Mouse (Mus musculus) layer of hippocampus, adult 2 months (tissue): ENCODE results near the gene Nosip. TPM values are rescaled to one million over a fixed set of nuclear protein-coding genes. Genes with fewer than 3 reads are reported as not detected.
"Not testable (repeated sequence)": the region's sequence is repeated elsewhere in the genome, so short reads cannot be mapped to it uniquely, and the experiment has no call there.

ENCODE experiments used
- DNase-seq, 2 experiments: peaks; one replicate each; pipeline ENCODE4 v3.0.0; 2022; ENCODE audit warnings: low spot score in 2 of 2
- H3K27ac ChIP-seq: fragments of 200-600 bp; 2 replicates; pipeline ENCODE4 v1.8.1; 2022
- H3K4me3 ChIP-seq: fragments of 200-600 bp; 2 replicates; pipeline ENCODE4 v1.8.1; 2022; ENCODE audit warnings: mild to moderate bottlenecking
- CTCF ChIP-seq: fragments of 200-600 bp; conservative IDR thresholded peaks from 2 replicates; pipeline ENCODE4 v1.8.1; 2022; ENCODE audit warnings: antibody characterized with exemption, mild to moderate bottlenecking, moderate library complexity
- long read RNA-seq, 2 experiments: library from polyadenylated mRNA; stranded (forward); transcript quantifications; one replicate each; pipeline ENCODE4 v2.0.0; 2021; ENCODE audit warnings: borderline mapping rate in 2 of 2
- total RNA-seq, 2 experiments: library from RNA; stranded (reverse); gene quantifications; 2 replicates each; pipeline ENCODE4 v1.2.3; 2021

The Nosip gene
- 10 to 100 TPM; 54.2 to 57.7 TPM for total RNA-seq
- long read RNA-seq, experiment 1, transcript Nosip-201 (9 exons, 1,814 nt), result major isoform, 18 of 29 reads
- long read RNA-seq, experiment 1, partial matches to known transcripts, result 3 of 29 reads
- long read RNA-seq, experiment 1, other reads (novel, unspliced or antisense), result 6 of 29 reads
- long read RNA-seq, experiment 2, transcript Nosip-201 (9 exons, 1,814 nt), result major isoform, 29 of 47 reads
- long read RNA-seq, experiment 2, partial matches to known transcripts, result 4 of 47 reads
- long read RNA-seq, experiment 2, other reads (novel, unspliced or antisense), result 11 of 47 reads

DNA sequence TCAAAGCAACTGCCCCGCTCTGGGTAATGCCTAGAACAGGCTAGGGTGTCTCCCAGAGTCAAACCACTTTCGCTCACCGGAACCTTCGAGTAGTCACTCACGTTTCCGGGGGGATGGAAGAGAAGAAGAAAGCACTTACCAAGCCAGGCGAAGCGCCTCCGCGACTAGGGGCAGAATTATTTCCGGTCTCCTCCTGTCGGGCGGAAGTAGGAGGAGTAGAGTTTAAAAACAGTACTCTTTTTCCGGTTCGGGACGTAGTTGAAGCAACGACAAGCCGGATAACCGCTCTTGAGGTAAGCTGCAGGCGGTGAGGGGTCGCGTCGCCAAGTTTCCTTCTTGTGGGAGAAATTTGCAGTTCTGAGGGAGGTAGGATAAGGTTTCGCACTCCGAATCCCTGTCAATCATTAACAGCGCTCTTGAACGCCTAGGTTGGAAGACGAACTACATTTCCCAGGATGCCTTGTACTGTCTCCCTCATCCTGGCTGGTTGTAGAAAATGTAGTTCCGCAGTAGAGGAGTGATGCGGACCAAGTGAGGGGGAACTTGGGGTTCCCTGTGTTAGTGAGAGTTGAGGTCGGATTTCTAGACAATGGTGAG lies at the start of gene Nosip, which contains the start of gene Prrg2:
Gene Nosip (plus strand): TSS at position 191 of the 597 bp plus-strand sequence.
Gene Prrg2 (minus strand): TSS at position 439 of the 597 bp plus-strand sequence.
- peak; percentile 95 to 96 for DNase-seq
- peak within 1 kb of the TSS; percentile 97 for H3K27ac ChIP-seq
- TF ChIP-seq CTCF, result peak; percentile 53
- H3K4me3 ChIP-seq, result peak within 1 kb of the TSS; percentile 90

- DNase-seq, result no peak
- Histone ChIP-seq H3K4me3 (no peak overlapping the region), H3K27ac (no peak overlapping the region)
- no peak for TF ChIP-seq CTCF
These were observed 49.4 kb upstream of the Nosip start for GRCm38 (mm10) chr7:45012824-45013223.

DNA sequence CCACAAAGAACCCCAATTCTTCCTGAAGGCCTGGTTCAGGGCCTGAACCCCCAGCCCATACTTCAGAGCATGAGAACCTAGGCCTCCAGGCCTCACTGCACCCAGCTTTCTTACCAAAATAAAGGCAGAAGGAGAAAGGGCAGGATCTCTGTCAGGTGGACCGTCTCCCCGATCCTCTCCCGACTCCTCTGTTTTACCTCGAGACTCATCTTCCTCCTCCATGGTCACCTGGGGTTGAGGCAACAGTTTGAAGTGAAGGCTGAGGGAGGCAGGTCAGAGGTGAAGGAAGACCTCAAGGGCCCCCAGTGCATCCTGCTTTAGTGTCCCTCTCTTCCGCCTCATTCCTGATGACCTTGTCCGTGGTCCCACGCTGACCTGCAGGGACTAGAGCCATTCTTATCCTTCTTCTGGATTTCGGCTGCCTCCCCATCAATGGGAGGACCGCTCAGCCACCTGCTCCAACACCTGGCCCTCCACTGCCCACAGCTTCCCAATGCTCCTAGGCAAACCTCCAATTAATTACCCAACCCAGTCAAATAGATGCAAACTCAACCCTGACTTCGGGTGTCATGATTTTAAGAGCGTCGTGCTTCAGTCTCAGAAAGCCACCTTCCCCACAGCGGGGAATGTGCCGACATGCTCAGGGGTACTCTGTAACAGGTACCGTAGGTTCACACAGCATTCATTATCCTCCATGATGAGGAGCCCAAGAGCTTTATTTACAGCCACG lies 48.7 kb upstream of the Nosip start:
- TF ChIP-seq CTCF, result no peak
- no peak overlapping the region for H3K4me3 ChIP-seq
- DNase-seq, result no peak
- no peak overlapping the region for H3K27ac ChIP-seq

- DNase-seq, result no peak
- TF ChIP-seq CTCF, result no peak
- no peak overlapping the region for H3K4me3 ChIP-seq
- no peak overlapping the region for H3K27ac ChIP-seq
These were observed 48.2 kb upstream of the Nosip start for GRCm38 (mm10) chr7:45014096-45014451.

DNA sequence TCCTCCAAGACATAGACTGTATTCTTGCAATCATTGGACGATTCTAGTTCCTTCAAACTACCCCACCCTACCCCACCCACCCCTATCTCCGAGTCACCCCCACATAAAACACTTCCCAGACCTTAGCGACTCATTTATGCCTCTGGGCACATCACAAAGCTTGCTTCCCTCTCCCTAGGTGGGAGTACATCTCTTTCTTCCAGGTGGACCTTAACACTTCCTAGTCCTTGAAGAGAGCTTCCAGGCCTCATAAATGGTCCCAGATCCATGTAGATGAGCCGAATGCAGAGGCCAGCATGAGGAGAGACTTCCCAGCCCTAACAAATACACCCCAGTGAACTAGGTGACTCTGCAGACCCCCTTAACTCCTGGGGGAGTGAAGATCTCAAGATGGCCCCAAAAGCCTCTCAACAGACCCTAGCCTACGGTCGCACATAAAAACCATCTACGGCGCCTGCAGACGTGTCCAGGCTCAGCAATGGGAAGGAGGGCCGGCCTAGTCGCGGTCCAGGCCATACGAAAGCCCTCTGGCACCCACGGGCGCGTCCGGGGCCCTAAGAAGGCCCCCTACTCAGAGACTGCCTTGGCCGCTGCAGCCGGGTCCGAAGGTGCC lies 46.8 kb upstream of the Nosip start:
- Histone ChIP-seq H3K27ac (peak overlapping the region; percentile 93), H3K4me3 (peak overlapping the region; percentile 90)
- no peak for DNase-seq
- no peak for TF ChIP-seq CTCF

- Histone ChIP-seq H3K4me3 (peak within 1 kb of the TSS; percentile 90), H3K27ac (peak within 1 kb of the TSS; percentile 93)
- no peak for TF ChIP-seq CTCF
- DNase-seq, result peak; percentile 99 to 100
These were observed 46.1 kb upstream of the Nosip start, which contains the start of gene Scaf1 for GRCm38 (mm10) chr7:45015957-45016612. Scaf1 (minus strand) TSS chr7:45016363.

DNA sequence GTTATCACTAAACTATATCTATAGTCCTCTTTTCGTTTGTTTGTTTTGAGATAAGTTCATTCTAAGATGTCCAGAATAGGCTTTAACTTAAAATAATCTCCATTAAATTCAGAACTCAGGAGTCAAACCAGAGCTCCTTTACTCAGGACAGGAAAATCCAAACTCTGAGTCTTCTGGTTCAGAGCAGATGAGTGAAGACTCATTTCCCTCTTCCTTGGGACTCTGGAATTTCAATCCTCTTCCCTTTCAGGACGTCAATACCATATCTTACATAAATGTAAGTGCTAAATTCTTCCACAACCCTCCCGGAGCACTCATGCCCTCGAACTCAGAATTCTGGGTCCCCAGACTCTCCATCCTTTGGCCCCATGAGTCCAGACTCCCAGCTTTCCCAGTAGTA lies 45.5 kb upstream of the Nosip start:
- H3K27ac ChIP-seq, result peak overlapping the region; percentile 90
- DNase-seq, result no peak
- no peak for TF ChIP-seq CTCF
- peak overlapping the region; percentile 90 for H3K4me3 ChIP-seq

GRCm38 (mm10) chr7:45017242-45018061 lies 44.8 kb upstream of the Nosip start, which contains the start of gene Rras:
Rras (plus strand) TSS chr7:45017961.
- peak; percentile 32; the same call in 1 of the 2 replicates for TF ChIP-seq CTCF
- peak; percentile 74 to 93 for DNase-seq
- Histone ChIP-seq H3K27ac (peak within 1 kb of the TSS; percentile 90), H3K4me3 (peak within 1 kb of the TSS; percentile 90)

DNA sequence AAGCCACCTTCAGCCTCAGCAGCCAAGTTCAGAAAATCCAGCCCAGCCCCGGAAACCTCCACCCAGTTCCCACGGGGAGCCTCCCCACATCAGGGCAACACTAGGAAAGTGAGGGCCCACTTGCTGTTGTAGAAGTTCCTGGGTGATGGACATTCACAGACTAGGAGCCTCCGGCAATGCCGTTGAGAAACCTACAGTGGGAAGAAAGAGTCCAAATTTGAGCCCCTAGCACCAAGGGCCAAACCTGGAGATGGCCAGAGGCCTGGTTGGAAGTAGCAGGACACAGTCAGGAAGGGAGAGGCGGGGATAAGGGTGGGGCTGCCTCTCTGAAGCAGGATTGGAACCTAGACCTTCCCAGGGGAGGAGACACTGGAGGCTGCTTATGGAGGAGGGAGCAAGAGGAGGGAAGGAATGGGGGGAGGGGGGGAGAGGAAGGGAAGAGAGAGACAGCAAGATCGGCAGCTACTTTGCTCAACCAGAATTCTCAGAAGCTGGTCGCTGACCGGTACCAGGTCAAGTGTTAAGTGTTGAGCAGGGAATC lies 43.1 kb upstream of the Nosip start:
- peak overlapping the region; percentile 90; the same call in 1 of the 2 replicates for H3K4me3 ChIP-seq
- DNase-seq, result no peak
- H3K27ac ChIP-seq, result peak overlapping the region; percentile 90
- TF ChIP-seq CTCF, result no peak

- TF ChIP-seq CTCF, result no peak
- no peak overlapping the region for H3K27ac ChIP-seq
- no peak for DNase-seq
- no peak overlapping the region for H3K4me3 ChIP-seq
These were observed 42.0 kb upstream of the Nosip start for GRCm38 (mm10) chr7:45020225-45020624.

- not testable (repeated sequence) for H3K4me3 ChIP-seq, H3K27ac ChIP-seq, DNase-seq
- peak; percentile 61 for TF ChIP-seq CTCF
These were observed 38.5 kb upstream of the Nosip start for GRCm38 (mm10) chr7:45023711-45024110.
